Mouse (Mus musculus): Measurements from ENCODE around the gene Cntnap1. TPM values are rescaled to one million over a fixed set of nuclear protein-coding genes. Genes with fewer than 3 reads are reported as not detected.
A peak's percentile ranks its signal among the peaks of the same experiment; 100 is the strongest.

Cntnap1 gene
- polyA plus RNA-seq, 1 experiment from 2014 or later = 0.39 TPM

GRCm38 (mm10) chr11:101146377-101146776, 23.9 kb upstream of the Cntnap1 start:
- Histone ChIP-seq H3K9ac (ENCODE audit: low read length) (no peak overlapping the region), H3K4me3 (ENCODE audit: low read depth, low read length) (no peak overlapping the region), H3K27ac (ENCODE audit: low read depth, low read length) (no peak overlapping the region; the same call in 1 of the 2 replicates), H3K4me2 (ENCODE audit: low read length) (no peak overlapping the region; the same call in 1 of the 2 replicates), H3K9me3 (replicated peaks; ENCODE audit: control insufficient read depth, low read length) (no peaks in the 10 kb centered on the region), H3K36me3 (ENCODE audit: control insufficient read depth, insufficient read depth, low read length) (no peaks in the 10 kb centered on the region), H3K4me1 (ENCODE audit: control insufficient read depth, insufficient read depth, low read length) (peaks cover 7% of the 10 kb centered on the region; the same call in 1 of the 2 replicates), H3K27me3 (replicated peaks; ENCODE audit: control insufficient read depth, insufficient read depth, low read length) (no peaks in the 10 kb centered on the region)
- 13% methylated on average over 10 of the region's 10 CpGs for WGBS
- peak; percentile 81 for DNase-seq (ENCODE audit: low spot score)
- 0 out of 2 replicates have a peak, but pooled peaks have one; percentile 29 for ATAC-seq

GRCm38 (mm10) chr11:101148751-101149150, 21.6 kb upstream of the Cntnap1 start:
- no peak overlapping the region for H3K27ac ChIP-seq (ENCODE audit: low read depth, low read length)

GRCm38 (mm10) chr11:101149178-101150105, 20.9 kb upstream of the Cntnap1 start:
- Histone ChIP-seq H3K4me1 (ENCODE audit: control insufficient read depth, insufficient read depth, low read length) (peaks cover 7% of the 10 kb centered on the region; the same call in 1 of the 2 replicates), H3K9ac (ENCODE audit: low read length) (peak overlapping the region; percentile 22; the same call in 1 of the 2 replicates), H3K4me3 (ENCODE audit: low read depth, low read length) (no peak overlapping the region), H3K27me3 (replicated peaks; ENCODE audit: control insufficient read depth, insufficient read depth, low read length) (no peaks in the 10 kb centered on the region), H3K27ac (ENCODE audit: low read depth, low read length) (peak overlapping the region; percentile 14; the same call in 1 of the 2 replicates), H3K36me3 (ENCODE audit: control insufficient read depth, insufficient read depth, low read length) (no peaks in the 10 kb centered on the region), H3K4me2 (ENCODE audit: low read length) (no peak overlapping the region), H3K9me3 (replicated peaks; ENCODE audit: control insufficient read depth, low read length) (no peaks in the 10 kb centered on the region)
- WGBS = 48% methylated on average over 9 of the region's 9 CpGs
- DNase-seq (ENCODE audit: low spot score) = peak; percentile 45
- no peak for ATAC-seq

More at GRCm38 (mm10) chr11:101148751-101149150, 21.6 kb upstream of the Cntnap1 start:
- 74% methylated on average over 10 of the region's 10 CpGs for WGBS
- ATAC-seq = no peak
- no peak for DNase-seq (ENCODE audit: low spot score)
- H3K4me3 ChIP-seq (ENCODE audit: low read depth, low read length) = no peak overlapping the region
- H3K4me1 ChIP-seq (ENCODE audit: control insufficient read depth, insufficient read depth, low read length) = peaks cover 7% of the 10 kb centered on the region; the same call in 1 of the 2 replicates
- no peak overlapping the region for H3K9ac ChIP-seq (ENCODE audit: low read length)
- H3K36me3 ChIP-seq (ENCODE audit: control insufficient read depth, insufficient read depth, low read length) = no peaks in the 10 kb centered on the region
- no peaks in the 10 kb centered on the region for H3K9me3 ChIP-seq (replicated peaks; ENCODE audit: control insufficient read depth, low read length)
- no peaks in the 10 kb centered on the region for H3K27me3 ChIP-seq (replicated peaks; ENCODE audit: control insufficient read depth, insufficient read depth, low read length)
- no peak overlapping the region for H3K4me2 ChIP-seq (ENCODE audit: low read length)

- no peak for ATAC-seq
- Histone ChIP-seq H3K9ac (ENCODE audit: low read length) (no peak overlapping the region), H3K4me1 (ENCODE audit: control insufficient read depth, insufficient read depth, low read length) (peaks cover 7% of the 10 kb centered on the region), H3K4me2 (ENCODE audit: low read length) (no peak overlapping the region), H3K36me3 (ENCODE audit: control insufficient read depth, insufficient read depth, low read length) (no peaks in the 10 kb centered on the region), H3K27me3 (replicated peaks; ENCODE audit: control insufficient read depth, insufficient read depth, low read length) (no peaks in the 10 kb centered on the region), H3K4me3 (ENCODE audit: low read depth, low read length) (no peak overlapping the region), H3K9me3 (replicated peaks; ENCODE audit: control insufficient read depth, low read length) (no peaks in the 10 kb centered on the region), H3K27ac (ENCODE audit: low read depth, low read length) (no peak overlapping the region)
- 33% methylated on average over 2 of the region's 2 CpGs for WGBS
- no peak for DNase-seq (ENCODE audit: low spot score)
Measured at GRCm38 (mm10) chr11:101151063-101151462, 19.3 kb upstream of the Cntnap1 start.

- no peak for ATAC-seq
- H3K36me3 ChIP-seq (ENCODE audit: control insufficient read depth, insufficient read depth, low read length) = no peaks in the 10 kb centered on the region
- H3K9ac ChIP-seq (ENCODE audit: low read length) = no peak overlapping the region
- no peaks in the 10 kb centered on the region for H3K27me3 ChIP-seq (replicated peaks; ENCODE audit: control insufficient read depth, insufficient read depth, low read length)
- no peak for DNase-seq (ENCODE audit: low spot score)
- H3K4me3 ChIP-seq (ENCODE audit: low read depth, low read length) = no peak overlapping the region
- H3K27ac ChIP-seq (ENCODE audit: low read depth, low read length) = no peak overlapping the region
- H3K4me1 ChIP-seq (ENCODE audit: control insufficient read depth, insufficient read depth, low read length) = peaks cover 4% of the 10 kb centered on the region
- 88% methylated on average over 1 of the region's 1 CpGs for WGBS
- H3K9me3 ChIP-seq (replicated peaks; ENCODE audit: control insufficient read depth, low read length) = no peaks in the 10 kb centered on the region
- H3K4me2 ChIP-seq (ENCODE audit: low read length) = no peak overlapping the region
Measured at GRCm38 (mm10) chr11:101152825-101153224, 17.5 kb upstream of the Cntnap1 start.

- no peak overlapping the region for H3K4me2 ChIP-seq (ENCODE audit: low read length)
- DNase-seq (ENCODE audit: low spot score) = no peak
- no peak overlapping the region for H3K4me3 ChIP-seq (ENCODE audit: low read depth, low read length)
- no peaks in the 10 kb centered on the region; the same call in 1 of the 2 replicates for H3K4me1 ChIP-seq (ENCODE audit: control insufficient read depth, insufficient read depth, low read length)
- H3K9ac ChIP-seq (ENCODE audit: low read length) = no peak overlapping the region
- ATAC-seq = no peak
- H3K36me3 ChIP-seq (ENCODE audit: control insufficient read depth, insufficient read depth, low read length) = no peaks in the 10 kb centered on the region
- H3K27ac ChIP-seq (ENCODE audit: low read depth, low read length) = no peak overlapping the region
- H3K27me3 ChIP-seq (replicated peaks; ENCODE audit: control insufficient read depth, insufficient read depth, low read length) = no peaks in the 10 kb centered on the region
- H3K9me3 ChIP-seq (replicated peaks; ENCODE audit: control insufficient read depth, low read length) = no peaks in the 10 kb centered on the region
Measured at GRCm38 (mm10) chr11:101154648-101155047, 15.7 kb upstream of the Cntnap1 start.

GRCm38 (mm10) chr11:101155151-101155550, 15.2 kb upstream of the Cntnap1 start:
- DNase-seq (ENCODE audit: low spot score) (no peak), ATAC-seq (no peak)
- Histone ChIP-seq H3K27me3 (replicated peaks; ENCODE audit: control insufficient read depth, insufficient read depth, low read length) (no peaks in the 10 kb centered on the region), H3K27ac (ENCODE audit: low read depth, low read length) (peak overlapping the region; percentile 80; the same call in 1 of the 2 replicates), H3K4me3 (ENCODE audit: low read depth, low read length) (no peak overlapping the region), H3K4me1 (ENCODE audit: control insufficient read depth, insufficient read depth, low read length) (no peaks in the 10 kb centered on the region; the same call in 1 of the 2 replicates), H3K4me2 (ENCODE audit: low read length) (peak overlapping the region; percentile 71), H3K9me3 (replicated peaks; ENCODE audit: control insufficient read depth, low read length) (no peaks in the 10 kb centered on the region), H3K36me3 (ENCODE audit: control insufficient read depth, insufficient read depth, low read length) (no peaks in the 10 kb centered on the region), H3K9ac (ENCODE audit: low read length) (no peak overlapping the region)
- 80% methylated on average over 6 of the region's 6 CpGs for WGBS

- no peaks in the 10 kb centered on the region; the same call in 1 of the 2 replicates for H3K4me1 ChIP-seq (ENCODE audit: control insufficient read depth, insufficient read depth, low read length)
- H3K27me3 ChIP-seq (replicated peaks; ENCODE audit: control insufficient read depth, insufficient read depth, low read length) = no peaks in the 10 kb centered on the region
- peak within 1 kb of the TSS; percentile 75 for H3K9ac ChIP-seq (ENCODE audit: low read length)
- DNase-seq (ENCODE audit: low spot score) (peak; percentile 88), ATAC-seq (peak; percentile 87)
- WGBS = 2% methylated on average over 36 of the region's 36 CpGs
- no peaks in the 10 kb centered on the region for H3K9me3 ChIP-seq (replicated peaks; ENCODE audit: control insufficient read depth, low read length)
- H3K4me3 ChIP-seq (ENCODE audit: low read depth, low read length) = peak within 1 kb of the TSS; percentile 37
- H3K27ac ChIP-seq (ENCODE audit: low read depth, low read length) = peak within 1 kb of the TSS; percentile 80
- H3K4me2 ChIP-seq (ENCODE audit: low read length) = peak within 1 kb of the TSS; percentile 71
- no peaks in the 10 kb centered on the region for H3K36me3 ChIP-seq (ENCODE audit: control insufficient read depth, insufficient read depth, low read length)
Measured at GRCm38 (mm10) chr11:101155728-101156371, 14.5 kb upstream of the Cntnap1 start, which contains the start of gene Tubg2. TSS of gene Tubg2 (plus strand) at chr11:101155907.
